Mouse (Mus musculus) bone marrow, adult 2 months (tissue): ENCODE data around the gene Rrm2.

Experiments used
- CTCF ChIP-seq: fragments of 200-500 bp; IDR thresholded peaks from 2 replicates; pipeline ENCODE4 v1.5.1; 2011; ENCODE audit warnings: low read length, control low read depth; ENCODE audit not compliant: control insufficient read depth, insufficient read depth
- POLR2A ChIP-seq: fragments of 200-500 bp; IDR thresholded peaks from 2 replicates; pipeline ENCODE4 v1.6.1; 2011; ENCODE audit warnings: low read depth, mild to moderate bottlenecking, control low read depth, low read length, borderline replicate concordance; ENCODE audit not compliant: control insufficient read depth

- TF ChIP-seq POLR2A: no peak
- TF ChIP-seq CTCF: no peak
Observed at GRCm38 (mm10) chr12:24753680-24754079, 45.6 kb downstream of the Rrm2 start.
